Mouse (Mus musculus): ENCODE measurements around the gene Zfp831. TPM values are rescaled to one million over a fixed set of nuclear protein-coding genes. Genes with fewer than 3 reads are reported as not detected.

The Zfp831 gene
- polyA plus RNA-seq, 1 experiment, result 0.09 TPM

DNA sequence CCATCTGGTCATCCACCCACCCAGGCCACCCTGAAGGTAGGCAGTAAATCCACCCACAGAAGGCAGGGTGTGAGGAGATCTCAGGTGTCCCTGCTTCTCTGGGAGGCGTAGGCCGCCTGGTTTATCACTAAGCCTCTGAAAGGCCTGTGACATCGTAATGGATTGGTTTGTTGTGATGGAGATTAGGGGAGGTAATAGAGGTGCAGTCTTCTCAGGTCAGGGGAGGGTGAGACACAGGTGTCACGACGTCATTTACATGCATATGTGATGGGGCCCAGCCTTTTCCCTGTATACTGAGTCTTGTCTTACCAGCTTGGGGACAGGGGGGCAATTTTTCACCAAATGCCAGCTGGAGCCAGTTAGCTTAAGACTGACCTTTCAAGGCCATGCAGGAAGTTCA, 22.1 kb downstream of the Zfp831 start:
- no peak for TF ChIP-seq CTCF (IDR thresholded peaks at IDR 0.05; ENCODE audit: control insufficient read depth, insufficient read depth, insufficient replicate concordance, low read depth, low read length)
- peak; percentile 20; the same call in 1 of the 2 replicates for TF ChIP-seq POLR2A (IDR thresholded peaks at IDR 0.05; ENCODE audit: control insufficient read depth, low read depth, low read length)
- no peak overlapping the region for H3K27ac ChIP-seq (ENCODE audit: control insufficient read depth, insufficient read depth, low read depth, low read length)
- H3K36me3 ChIP-seq (ENCODE audit: control insufficient read depth, insufficient read depth, low read length), result no peaks in the 10 kb centered on the region

DNA sequence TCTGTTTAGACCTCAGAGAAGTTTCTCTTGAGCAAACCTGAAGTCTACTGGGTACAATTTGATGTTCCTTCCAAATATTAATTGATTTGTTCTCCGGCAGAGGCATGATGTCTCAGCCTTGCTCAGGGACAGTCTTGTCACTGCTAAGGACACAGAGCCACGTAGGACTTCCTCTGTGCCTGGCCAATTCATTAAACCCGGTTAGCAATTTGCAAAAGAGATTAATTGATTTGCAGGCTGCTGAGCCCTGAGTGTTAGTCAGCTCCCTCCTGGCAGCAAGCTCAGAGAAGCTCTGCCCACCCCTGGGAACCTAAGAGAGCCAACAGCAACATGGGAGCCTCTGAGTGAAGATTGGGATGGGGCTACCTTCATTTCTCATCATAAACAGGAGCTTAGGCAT, 25.5 kb downstream of the Zfp831 start:
- no peaks in the 10 kb centered on the region for H3K36me3 ChIP-seq (ENCODE audit: control insufficient read depth, insufficient read depth, low read length)
- no peaks in the 10 kb centered on the region for H3K27me3 ChIP-seq (ENCODE audit: control insufficient read depth, insufficient read depth, low read length)
- no peak for TF ChIP-seq CTCF (IDR thresholded peaks at IDR 0.05; ENCODE audit: control insufficient read depth, insufficient read depth, insufficient replicate concordance, low read depth, low read length)
- TF ChIP-seq POLR2A (IDR thresholded peaks at IDR 0.05; ENCODE audit: control insufficient read depth, low read depth, low read length), result no peak
- no peak overlapping the region for H3K27ac ChIP-seq (ENCODE audit: control insufficient read depth, insufficient read depth, low read depth, low read length)
- H3K4me3 ChIP-seq (ENCODE audit: control insufficient read depth, low read depth, low read length), result no peak overlapping the region
- H3K4me1 ChIP-seq (ENCODE audit: control insufficient read depth, insufficient read depth, low read length), result peaks cover 6% of the 10 kb centered on the region

More for the DNA sequence above, 22.1 kb downstream of the Zfp831 start:
- peak overlapping the region; percentile 19; the same call in 1 of the 2 replicates for H3K4me3 ChIP-seq (ENCODE audit: control insufficient read depth, low read depth, low read length)
- H3K27me3 ChIP-seq (ENCODE audit: control insufficient read depth, insufficient read depth, low read length), result no peaks in the 10 kb centered on the region
- H3K4me1 ChIP-seq (ENCODE audit: control insufficient read depth, insufficient read depth, low read length), result no peaks in the 10 kb centered on the region

DNA sequence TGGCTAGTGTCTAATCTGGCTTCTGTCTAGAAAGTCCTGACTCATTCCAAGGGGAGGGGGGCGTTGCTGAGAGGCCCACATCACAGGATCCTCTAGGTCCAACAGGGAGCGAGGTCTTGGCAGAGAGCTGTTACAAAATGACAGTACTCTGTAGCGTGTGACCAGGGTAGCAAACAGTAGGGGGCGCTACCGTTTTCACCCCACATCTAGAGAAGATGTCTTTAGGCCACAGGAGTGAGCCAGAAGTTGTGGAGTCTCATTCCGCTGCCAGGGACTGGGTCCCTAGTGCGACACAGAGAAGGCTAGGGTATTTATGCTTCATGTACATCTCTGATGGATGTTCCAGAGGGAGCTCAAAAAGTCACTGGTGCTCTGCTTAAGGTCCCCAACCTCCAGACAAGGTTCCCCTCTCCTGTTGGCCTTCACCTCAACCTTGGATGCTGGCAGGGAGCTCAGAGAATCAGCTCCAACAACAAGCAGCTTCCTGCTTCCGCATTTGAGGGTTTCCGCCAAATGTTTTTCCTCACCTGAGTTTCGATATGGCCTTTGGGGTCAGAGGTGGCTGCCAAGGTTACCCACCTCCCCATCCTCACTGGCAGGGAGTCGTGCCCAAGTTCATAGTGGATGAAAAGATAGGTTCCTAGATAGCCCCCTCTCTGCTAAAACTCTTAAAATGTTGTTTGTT, 29.3 kb downstream of the Zfp831 start:
- peak; percentile 48 for TF ChIP-seq CTCF (IDR thresholded peaks at IDR 0.05; ENCODE audit: control insufficient read depth, insufficient read depth, insufficient replicate concordance, low read depth, low read length)
- no peak for TF ChIP-seq POLR2A (IDR thresholded peaks at IDR 0.05; ENCODE audit: control insufficient read depth, low read depth, low read length)
- Histone ChIP-seq H3K27ac (ENCODE audit: control insufficient read depth, insufficient read depth, low read depth, low read length) (no peak overlapping the region), H3K4me3 (ENCODE audit: control insufficient read depth, low read depth, low read length) (peak overlapping the region; percentile 39), H3K36me3 (ENCODE audit: control insufficient read depth, insufficient read depth, low read length) (no peaks in the 10 kb centered on the region), H3K27me3 (ENCODE audit: control insufficient read depth, insufficient read depth, low read length) (no peaks in the 10 kb centered on the region), H3K4me1 (ENCODE audit: control insufficient read depth, insufficient read depth, low read length) (peaks cover 14% of the 10 kb centered on the region)

GRCm38 (mm10) chr2:174673592-174674286, 30.4 kb downstream of the Zfp831 start:
- TF ChIP-seq CTCF (IDR thresholded peaks at IDR 0.05; ENCODE audit: control insufficient read depth, insufficient read depth, insufficient replicate concordance, low read depth, low read length) (peak; percentile 63; the same call in 1 of the 2 replicates), POLR2A (IDR thresholded peaks at IDR 0.05; ENCODE audit: control insufficient read depth, low read depth, low read length) (no peak)
- Histone ChIP-seq H3K27ac (ENCODE audit: control insufficient read depth, insufficient read depth, low read depth, low read length) (no peak overlapping the region), H3K4me1 (ENCODE audit: control insufficient read depth, insufficient read depth, low read length) (peaks cover 14% of the 10 kb centered on the region), H3K36me3 (ENCODE audit: control insufficient read depth, insufficient read depth, low read length) (no peaks in the 10 kb centered on the region), H3K4me3 (ENCODE audit: control insufficient read depth, low read depth, low read length) (peak overlapping the region; percentile 52), H3K27me3 (ENCODE audit: control insufficient read depth, insufficient read depth, low read length) (no peaks in the 10 kb centered on the region)

GRCm38 (mm10) chr2:174674287-174675045, 31.1 kb downstream of the Zfp831 start:
- no peak overlapping the region for H3K27ac ChIP-seq (ENCODE audit: control insufficient read depth, insufficient read depth, low read depth, low read length)
- H3K36me3 ChIP-seq (ENCODE audit: control insufficient read depth, insufficient read depth, low read length), result no peaks in the 10 kb centered on the region
- peak overlapping the region; percentile 29 for H3K4me3 ChIP-seq (ENCODE audit: control insufficient read depth, low read depth, low read length)
- no peak for TF ChIP-seq POLR2A (IDR thresholded peaks at IDR 0.05; ENCODE audit: control insufficient read depth, low read depth, low read length)
- peaks cover 14% of the 10 kb centered on the region for H3K4me1 ChIP-seq (ENCODE audit: control insufficient read depth, insufficient read depth, low read length)
- H3K27me3 ChIP-seq (ENCODE audit: control insufficient read depth, insufficient read depth, low read length), result no peaks in the 10 kb centered on the region

- TF ChIP-seq POLR2A (IDR thresholded peaks at IDR 0.05; ENCODE audit: control insufficient read depth, low read depth, low read length), result no peak
- TF ChIP-seq CTCF (IDR thresholded peaks at IDR 0.05; ENCODE audit: control insufficient read depth, insufficient read depth, insufficient replicate concordance, low read depth, low read length), result peak; percentile 92
- Histone ChIP-seq H3K4me1 (ENCODE audit: control insufficient read depth, insufficient read depth, low read length) (peaks cover 14% of the 10 kb centered on the region), H3K27ac (ENCODE audit: control insufficient read depth, insufficient read depth, low read depth, low read length) (no peak overlapping the region)
Measured at GRCm38 (mm10) chr2:174675642-174676041, 32.3 kb downstream of the Zfp831 start.

GRCm38 (mm10) chr2:174701351-174701750, 58.0 kb downstream of the Zfp831 start:
- Histone ChIP-seq H3K27ac (ENCODE audit: control insufficient read depth, insufficient read depth, low read depth, low read length) (no peak overlapping the region), H3K27me3 (ENCODE audit: control insufficient read depth, insufficient read depth, low read length) (no peaks in the 10 kb centered on the region), H3K36me3 (ENCODE audit: control insufficient read depth, insufficient read depth, low read length) (no peaks in the 10 kb centered on the region), H3K4me1 (ENCODE audit: control insufficient read depth, insufficient read depth, low read length) (no peaks in the 10 kb centered on the region), H3K4me3 (ENCODE audit: control insufficient read depth, low read depth, low read length) (no peak overlapping the region)
- no peak for TF ChIP-seq POLR2A (IDR thresholded peaks at IDR 0.05; ENCODE audit: control insufficient read depth, low read depth, low read length)
- TF ChIP-seq CTCF (IDR thresholded peaks at IDR 0.05; ENCODE audit: control insufficient read depth, insufficient read depth, insufficient replicate concordance, low read depth, low read length), result no peak

More at GRCm38 (mm10) chr2:174675642-174676041, 32.3 kb downstream of the Zfp831 start:
- Histone ChIP-seq H3K36me3 (ENCODE audit: control insufficient read depth, insufficient read depth, low read length) (no peaks in the 10 kb centered on the region), H3K27me3 (ENCODE audit: control insufficient read depth, insufficient read depth, low read length) (no peaks in the 10 kb centered on the region), H3K4me3 (ENCODE audit: control insufficient read depth, low read depth, low read length) (no peak overlapping the region)
